ENCODE assay signal across 8 mouse cellular contexts in genomic region chr16:23291521-23291920, GRCm38 (mm10).
DNase-seq lines count a peak whose midpoint lies in the region; ATAC-seq lines count a peak whose summit lies in the region.

No protein-coding gene starts in this region.

- WGBS in limb, embryonic 13.5 days = 54% methylated on average over 5 of the region's 5 CpGs
- 89% methylated on average over 5 of the region's 5 CpGs for WGBS in limb, embryonic 10.5 days
- 83% methylated on average over 5 of the region's 5 CpGs for WGBS in heart, embryonic 10.5 days

- DNase-seq in cerebellum, postnatal 25 days = peak; percentile 28 to 45
- DNase-seq in cerebellum, adult 11-12 months = no peak
- DNase-seq in limb, embryonic 10.5 days (ENCODE audit: low spot score) = no peak
- peak; percentile 25 for DNase-seq in heart, embryonic 10.5 days (ENCODE audit: low spot score)
- DNase-seq in lung, postnatal 36 days = peak; percentile 68
- no peak for DNase-seq in right cerebral cortex, postnatal 10 days (ENCODE audit: low spot score in 2 of 2)

- no peak overlapping the region for H3K4me3 ChIP-seq in limb, embryonic 13.5 days
- no peak overlapping the region for H3K4me3 ChIP-seq in limb, embryonic 10.5 days
- no peak overlapping the region for H3K4me3 ChIP-seq in heart, embryonic 10.5 days

- no peak overlapping the region for H3K4me2 ChIP-seq in limb, embryonic 13.5 days (replicated peaks)

- ATAC-seq in limb, embryonic 13.5 days (ENCODE audit: low FRiP score, low read depth) = peak; percentile 11; the same call in 1 of the 2 replicates
- no peak for ATAC-seq in megakaryocyte, adult 5-6 weeks (ENCODE audit: poor library complexity, severe bottlenecking)

- no peak overlapping the region for H3K27ac ChIP-seq in limb, embryonic 13.5 days
- no peak overlapping the region for H3K27ac ChIP-seq in limb, embryonic 10.5 days
- H3K27ac ChIP-seq in heart, embryonic 10.5 days = no peak overlapping the region

- no peak overlapping the region for H3K9ac ChIP-seq in limb, embryonic 13.5 days

- no peaks in the 10 kb centered on the region for H3K27me3 ChIP-seq in limb, embryonic 13.5 days
- no peaks in the 10 kb centered on the region for H3K27me3 ChIP-seq in limb, embryonic 10.5 days (ENCODE audit: low read depth, poor library complexity, severe bottlenecking)
- no peaks in the 10 kb centered on the region for H3K27me3 ChIP-seq in heart, embryonic 10.5 days (ENCODE audit: insufficient read depth, poor library complexity, severe bottlenecking)

- H3K9me3 ChIP-seq in limb, embryonic 13.5 days = no peaks in the 10 kb centered on the region
- H3K9me3 ChIP-seq in limb, embryonic 10.5 days (replicated peaks) = no peaks in the 10 kb centered on the region
- H3K9me3 ChIP-seq in heart, embryonic 10.5 days = no peaks in the 10 kb centered on the region

- H3K4me1 ChIP-seq in limb, embryonic 13.5 days = 0 out of 2 replicates have a peak, but pooled peaks cover 12% of the 10 kb centered on the region
- H3K4me1 ChIP-seq in limb, embryonic 10.5 days = no peaks in the 10 kb centered on the region
- H3K4me1 ChIP-seq in heart, embryonic 10.5 days = no peaks in the 10 kb centered on the region

- peaks cover 7% of the 10 kb centered on the region for H3K36me3 ChIP-seq in limb, embryonic 13.5 days
- H3K36me3 ChIP-seq in limb, embryonic 10.5 days = peaks cover 16% of the 10 kb centered on the region
- H3K36me3 ChIP-seq in heart, embryonic 10.5 days = no peaks in the 10 kb centered on the region

Comparison
In these comparisons a context has a peak if more than half of its experiments do, and no peak if none do; other contexts are left out.
1. DNase-seq: peak in cerebellum, postnatal 25 days (2 of 2), heart, embryonic 10.5 days (single experiment) and lung, postnatal 36 days (single experiment); none in cerebellum, adult 11-12 months (single experiment), limb, embryonic 10.5 days (single experiment) and right cerebral cortex, postnatal 10 days (0 of 2).